Mouse (Mus musculus) midbrain, embryonic 10.5 days (tissue): ENCODE data around the gene Engase. TPM values are rescaled to one million over a fixed set of nuclear protein-coding genes. Genes with fewer than 3 reads are reported as not detected.

Experiments used
- DNase-seq: peaks from one replicate; pipeline ENCODE4 v3.0.0-alpha.2; 2017; ENCODE audit warnings: low spot score
- H3K27ac ChIP-seq: fragments of 300-500 bp; sonication (generic); replicated peaks from 2 replicates; pipeline ENCODE4 v1.5.1; 2016; ENCODE audit warnings: mild to moderate bottlenecking
- H3K27me3 ChIP-seq: fragments of 300-500 bp; sonication (generic); 2 replicates; pipeline ENCODE4 v1.6.1; 2016; ENCODE audit warnings: low read depth, mild to moderate bottlenecking; ENCODE audit not compliant: poor library complexity, severe bottlenecking
- H3K36me3 ChIP-seq: fragments of 300-500 bp; sonication (generic); 2 replicates; pipeline ENCODE4 v1.6.1; 2016; ENCODE audit warnings: mild to moderate bottlenecking, moderate library complexity
- H3K4me1 ChIP-seq: fragments of 300-500 bp; sonication (generic); 2 replicates; pipeline ENCODE4 v1.6.1; 2016
- H3K4me3 ChIP-seq: fragments of 300-500 bp; sonication (generic); 2 replicates; pipeline ENCODE4 v1.5.1; 2016; ENCODE audit warnings: mild to moderate bottlenecking, moderate library complexity
- H3K9me3 ChIP-seq: fragments of 300-500 bp; sonication (generic); replicated peaks from 2 replicates; pipeline ENCODE4 v1.6.1; 2016; ENCODE audit warnings: mild to moderate bottlenecking
- WGBS: fragments of 180-500 bp; shearing (Covaris S2); methylation state at CpG from one replicate; pipeline ENCODE4 v1.1.7; 2016; 5-methylcytosine and 5-hydroxymethylcytosine counted together
- polyA plus RNA-seq: library from polyadenylated mRNA; unstranded; fragments of >200 nt; fragmentation: Nextera tagmentation; extraction: Ambion mirVana; gene quantifications from 2 replicates; pipeline ENCODE4 v1.2.1, GENCODE M21; 2016

The Engase gene
- polyA plus RNA-seq, 1 experiment from 2014 or later = 8.6 TPM

- H3K27ac ChIP-seq = no peak overlapping the region
- H3K9me3 ChIP-seq = no peaks in the 10 kb centered on the region
- H3K36me3 ChIP-seq = no peaks in the 10 kb centered on the region
- no peak for DNase-seq
- H3K4me1 ChIP-seq = peaks cover 26% of the 10 kb centered on the region
- H3K27me3 ChIP-seq = peaks cover 21% of the 10 kb centered on the region
- 89% methylated on average over 13 of the region's 13 CpGs for WGBS
- H3K4me3 ChIP-seq = no peak overlapping the region
Observed at GRCm38 (mm10) chr11:118442691-118443090, 33.9 kb upstream of the Engase start.

GRCm38 (mm10) chr11:118443201-118443970, 33.2 kb upstream of the Engase start:
- H3K4me1 ChIP-seq = peaks cover 19% of the 10 kb centered on the region
- H3K27me3 ChIP-seq = peaks cover 21% of the 10 kb centered on the region
- H3K36me3 ChIP-seq = no peaks in the 10 kb centered on the region
- WGBS = 34% methylated on average over 11 of the region's 11 CpGs
- no peak overlapping the region for H3K4me3 ChIP-seq
- no peaks in the 10 kb centered on the region for H3K9me3 ChIP-seq
- no peak overlapping the region for H3K27ac ChIP-seq
- peak; percentile 74 for DNase-seq

DNA sequence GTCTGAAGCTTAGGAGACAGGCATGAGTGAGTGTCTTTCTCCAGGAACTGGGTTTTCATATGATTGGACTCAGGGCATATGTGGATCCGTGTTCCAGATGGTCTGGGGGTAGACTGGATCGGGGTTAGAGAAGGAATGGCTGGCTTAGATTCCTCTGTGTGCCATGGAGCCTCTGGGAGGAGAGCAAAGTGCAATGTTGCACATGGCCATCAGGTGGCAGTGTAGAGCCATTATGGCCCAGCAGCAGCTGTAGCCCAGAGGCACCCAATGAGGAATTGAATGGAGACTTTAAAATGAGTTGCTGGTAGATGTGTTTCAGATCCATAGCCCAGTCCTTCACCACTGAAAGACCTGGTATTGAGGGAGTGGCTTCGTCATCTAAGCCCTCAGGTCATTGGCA, 30.8 kb upstream of the Engase start:
- Histone ChIP-seq H3K27ac (no peak overlapping the region), H3K4me1 (no peaks in the 10 kb centered on the region), H3K27me3 (peaks cover 21% of the 10 kb centered on the region), H3K9me3 (no peaks in the 10 kb centered on the region), H3K36me3 (no peaks in the 10 kb centered on the region), H3K4me3 (no peak overlapping the region)
- DNase-seq = peak; percentile 76
- 16% methylated on average over 3 of the region's 3 CpGs for WGBS

DNA sequence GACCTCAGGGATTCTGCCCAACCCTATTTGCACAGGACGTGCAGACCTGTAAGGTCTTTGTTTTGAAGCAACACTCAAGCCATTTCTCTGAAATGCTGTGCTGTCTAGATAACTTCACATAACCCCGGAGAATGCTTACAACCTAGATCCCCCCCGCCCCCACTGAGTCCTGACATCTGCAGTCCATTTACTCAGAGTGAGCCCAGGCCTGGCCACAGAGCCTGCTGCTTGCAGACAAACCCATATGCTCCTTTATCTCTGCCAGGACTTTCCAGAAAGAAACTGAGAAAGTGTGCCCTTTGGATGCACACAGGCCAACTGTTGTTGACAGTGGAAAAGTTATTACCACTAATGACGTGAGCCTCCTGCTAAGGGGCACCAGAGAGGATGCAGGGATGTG, 29.3 kb upstream of the Engase start:
- H3K36me3 ChIP-seq = no peaks in the 10 kb centered on the region
- no peaks in the 10 kb centered on the region for H3K4me1 ChIP-seq
- no peak overlapping the region for H3K27ac ChIP-seq
- H3K27me3 ChIP-seq = peaks cover 21% of the 10 kb centered on the region
- WGBS = 79% methylated on average over 4 of the region's 4 CpGs
- no peak overlapping the region for H3K4me3 ChIP-seq
- H3K9me3 ChIP-seq = no peaks in the 10 kb centered on the region
- DNase-seq = no peak

DNA sequence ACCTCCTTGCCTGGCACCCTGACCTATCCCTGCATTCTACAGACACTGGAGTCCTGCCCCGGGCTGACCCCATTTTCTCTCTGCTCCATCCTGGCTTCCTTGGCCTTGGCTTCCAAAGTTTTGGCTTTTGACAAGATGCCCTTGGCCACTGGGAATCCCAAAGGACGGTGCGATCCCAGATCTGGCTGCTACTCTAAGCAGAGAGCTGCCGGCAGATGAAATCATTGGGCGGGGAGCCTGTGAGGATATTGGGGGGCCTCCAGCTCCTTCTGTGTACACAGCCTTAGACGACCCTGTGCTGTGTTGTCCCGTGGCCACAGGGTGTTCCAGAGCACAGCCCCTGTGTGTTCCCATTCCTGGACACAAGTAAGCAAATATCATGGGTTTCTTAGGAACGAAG, 28.2 kb upstream of the Engase start:
- 87% methylated on average over 8 of the region's 8 CpGs for WGBS
- DNase-seq = no peak
- Histone ChIP-seq H3K4me1 (no peaks in the 10 kb centered on the region), H3K36me3 (no peaks in the 10 kb centered on the region), H3K27ac (no peak overlapping the region), H3K27me3 (peaks cover 19% of the 10 kb centered on the region), H3K9me3 (no peaks in the 10 kb centered on the region), H3K4me3 (no peak overlapping the region)

DNA sequence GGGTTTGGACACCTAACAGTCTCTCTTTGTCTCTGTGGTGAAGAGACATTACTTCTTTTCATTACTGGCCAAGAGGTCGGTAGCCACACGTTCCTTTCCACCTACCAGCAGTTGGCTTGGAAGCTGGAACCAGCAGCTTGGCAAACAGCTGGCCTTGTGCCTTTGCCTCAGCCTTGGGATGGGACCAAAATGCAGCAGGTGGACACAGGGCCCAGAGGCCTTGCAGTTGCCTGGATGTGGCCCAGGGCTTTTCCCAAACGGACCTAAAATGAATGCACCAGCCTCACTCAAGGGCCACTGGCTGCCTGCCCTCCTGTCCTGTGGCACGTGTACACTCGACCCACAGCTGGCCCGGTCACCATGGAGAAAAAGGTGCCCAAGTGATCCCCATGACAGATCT, 25.4 kb upstream of the Engase start:
- peaks cover 3% of the 10 kb centered on the region; the same call in 1 of the 2 replicates for H3K27me3 ChIP-seq
- H3K27ac ChIP-seq = no peak overlapping the region
- no peaks in the 10 kb centered on the region for H3K36me3 ChIP-seq
- H3K4me3 ChIP-seq = no peak overlapping the region
- peaks cover 8% of the 10 kb centered on the region; the same call in 1 of the 2 replicates for H3K4me1 ChIP-seq
- no peaks in the 10 kb centered on the region for H3K9me3 ChIP-seq
- DNase-seq = no peak
- 90% methylated on average over 6 of the region's 6 CpGs for WGBS

GRCm38 (mm10) chr11:118452955-118453354, 23.7 kb upstream of the Engase start:
- peaks cover 8% of the 10 kb centered on the region; the same call in 1 of the 2 replicates for H3K4me1 ChIP-seq
- H3K27me3 ChIP-seq = peaks cover 10% of the 10 kb centered on the region
- no peaks in the 10 kb centered on the region for H3K9me3 ChIP-seq
- 67% methylated on average over 2 of the region's 2 CpGs for WGBS
- H3K27ac ChIP-seq = no peak overlapping the region
- H3K4me3 ChIP-seq = no peak overlapping the region
- H3K36me3 ChIP-seq = no peaks in the 10 kb centered on the region
- DNase-seq = no peak

GRCm38 (mm10) chr11:118453886-118454671, 22.6 kb upstream of the Engase start:
- 75% methylated on average over 11 of the region's 11 CpGs for WGBS
- H3K4me1 ChIP-seq = peaks cover 12% of the 10 kb centered on the region
- DNase-seq = no peak
- no peaks in the 10 kb centered on the region for H3K36me3 ChIP-seq
- H3K9me3 ChIP-seq = no peaks in the 10 kb centered on the region
- no peak overlapping the region for H3K4me3 ChIP-seq
- no peak overlapping the region for H3K27ac ChIP-seq
- peaks cover 11% of the 10 kb centered on the region for H3K27me3 ChIP-seq

GRCm38 (mm10) chr11:118455788-118456187, 20.8 kb upstream of the Engase start:
- no peaks in the 10 kb centered on the region for H3K36me3 ChIP-seq
- no peak overlapping the region for H3K27ac ChIP-seq
- DNase-seq = no peak
- H3K27me3 ChIP-seq = peaks cover 11% of the 10 kb centered on the region
- H3K4me1 ChIP-seq = peaks cover 18% of the 10 kb centered on the region
- H3K9me3 ChIP-seq = no peaks in the 10 kb centered on the region
- H3K4me3 ChIP-seq = no peak overlapping the region
- 88% methylated on average over 6 of the region's 6 CpGs for WGBS

GRCm38 (mm10) chr11:118456937-118457336, 19.7 kb upstream of the Engase start:
- no peak overlapping the region for H3K4me3 ChIP-seq
- WGBS = 82% methylated on average over 11 of the region's 11 CpGs
- DNase-seq = no peak

DNA sequence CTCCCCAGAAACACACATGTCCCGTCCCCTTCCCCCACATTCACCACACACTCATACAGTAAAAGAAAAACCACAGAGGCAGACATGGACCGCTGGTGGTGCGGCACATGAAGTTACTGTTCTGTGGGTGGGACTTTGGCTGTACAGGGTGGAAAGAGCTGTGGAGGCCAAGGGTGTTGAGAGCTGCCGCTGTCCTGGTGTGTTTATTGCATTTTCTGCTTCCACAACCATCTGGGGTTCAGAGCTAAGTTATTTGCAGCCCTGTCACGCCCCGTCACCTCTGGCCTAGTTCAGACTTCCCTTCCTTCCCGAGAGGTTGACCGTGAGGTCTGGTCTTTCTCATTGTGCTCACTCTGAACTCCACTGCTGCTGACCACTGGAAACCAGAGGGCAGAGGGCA, 17.6 kb upstream of the Engase start:
- peaks cover 17% of the 10 kb centered on the region for H3K27me3 ChIP-seq
- H3K9me3 ChIP-seq = no peaks in the 10 kb centered on the region
- DNase-seq = no peak
- no peak overlapping the region for H3K4me3 ChIP-seq
- peaks cover 37% of the 10 kb centered on the region for H3K4me1 ChIP-seq
- H3K36me3 ChIP-seq = no peaks in the 10 kb centered on the region
- 58% methylated on average over 8 of the region's 8 CpGs for WGBS
- H3K27ac ChIP-seq = peak overlapping the region; percentile 43; the same call in 1 of the 2 replicates

More at GRCm38 (mm10) chr11:118456937-118457336, 19.7 kb upstream of the Engase start:
- Histone ChIP-seq H3K27ac (no peak overlapping the region), H3K4me1 (peaks cover 20% of the 10 kb centered on the region), H3K9me3 (no peaks in the 10 kb centered on the region), H3K27me3 (peaks cover 17% of the 10 kb centered on the region), H3K36me3 (no peaks in the 10 kb centered on the region)

DNA sequence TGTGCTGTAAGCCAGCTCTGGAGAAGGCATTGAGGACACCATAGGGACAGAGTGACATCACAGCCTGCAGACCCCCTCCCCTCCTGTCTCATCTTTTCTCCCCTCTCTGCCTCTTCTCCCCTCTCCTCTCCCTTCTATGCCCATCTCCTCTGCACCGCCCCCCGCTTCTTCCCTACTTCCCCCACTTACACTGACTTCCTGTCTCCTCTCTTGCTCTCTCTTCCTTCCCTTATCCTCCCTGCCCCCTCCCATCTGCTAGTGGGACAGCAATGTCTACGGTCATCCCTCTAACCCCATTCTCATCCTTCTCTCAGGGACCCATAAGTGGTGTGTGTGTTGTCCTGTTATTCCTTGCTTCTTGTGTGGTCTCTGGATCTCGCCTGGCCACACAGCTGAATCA, 17.1 kb upstream of the Engase start:
- H3K4me1 ChIP-seq = peaks cover 37% of the 10 kb centered on the region
- WGBS = 82% methylated on average over 4 of the region's 4 CpGs
- no peaks in the 10 kb centered on the region for H3K36me3 ChIP-seq
- H3K4me3 ChIP-seq = no peak overlapping the region
- DNase-seq = no peak
- H3K9me3 ChIP-seq = no peaks in the 10 kb centered on the region
- peak overlapping the region; percentile 43; the same call in 1 of the 2 replicates for H3K27ac ChIP-seq
- H3K27me3 ChIP-seq = peaks cover 17% of the 10 kb centered on the region

- H3K4me3 ChIP-seq = no peak overlapping the region
- H3K27ac ChIP-seq = no peak overlapping the region
- H3K9me3 ChIP-seq = no peaks in the 10 kb centered on the region
- 52% methylated on average over 6 of the region's 6 CpGs for WGBS
- no peak for DNase-seq
- no peaks in the 10 kb centered on the region for H3K36me3 ChIP-seq
- peaks cover 17% of the 10 kb centered on the region for H3K27me3 ChIP-seq
- peaks cover 38% of the 10 kb centered on the region for H3K4me1 ChIP-seq
Observed at GRCm38 (mm10) chr11:118460280-118460679, 16.3 kb upstream of the Engase start.
